Mouse (Mus musculus) CH12.LX (cell line): ENCODE data around the gene Rnft2.

Experiments
- CHD1 ChIP-seq: IDR thresholded peaks from 2 replicates; pipeline ENCODE4 v1.6.1; 2012; ENCODE audit warnings: low read depth, low read length, improper control_type of control experiment, inconsistent platforms
- CTCF ChIP-seq, 2 experiments: IDR thresholded peaks in 1 of 2; conservative IDR thresholded peaks in 1 of 2; 2 replicates each; pipeline ENCODE4 v1.5.1; 2011 to 2012; ENCODE audit warnings: low read depth in 2 of 2, low read length in 2 of 2, improper control_type of control experiment in 1 of 2, inconsistent platforms in 1 of 2, mild to moderate bottlenecking in 1 of 2, moderate library complexity in 1 of 2
- MAX ChIP-seq: IDR thresholded peaks from 2 replicates; pipeline ENCODE4 v1.6.1; 2011; ENCODE audit warnings: low read length, improper control_type of control experiment
- MEF2A ChIP-seq: IDR thresholded peaks from 2 replicates; pipeline ENCODE4 v1.6.1; 2014; ENCODE audit warnings: low read depth, mild to moderate bottlenecking, inconsistent platforms, low read length, improper control_type of control experiment, borderline replicate concordance
- MYC ChIP-seq: IDR thresholded peaks from 2 replicates; pipeline ENCODE4 v1.6.1; 2011; ENCODE audit warnings: low read depth, mild to moderate bottlenecking, improper control_type of control experiment, low read length
- POLR2A ChIP-seq: IDR thresholded peaks from 2 replicates; pipeline ENCODE4 v1.6.1; 2011; ENCODE audit warnings: low read depth, mild to moderate bottlenecking, improper control_type of control experiment, low read length
- SMC3 ChIP-seq: IDR thresholded peaks from 2 replicates; pipeline ENCODE4 v1.6.1; 2011; ENCODE audit warnings: low read depth, low read length, improper control_type of control experiment
- USF1 ChIP-seq: IDR thresholded peaks from 2 replicates; pipeline ENCODE4 v1.6.1; 2014; ENCODE audit warnings: low read depth, mild to moderate bottlenecking, inconsistent platforms, low read length, improper control_type of control experiment

DNA sequence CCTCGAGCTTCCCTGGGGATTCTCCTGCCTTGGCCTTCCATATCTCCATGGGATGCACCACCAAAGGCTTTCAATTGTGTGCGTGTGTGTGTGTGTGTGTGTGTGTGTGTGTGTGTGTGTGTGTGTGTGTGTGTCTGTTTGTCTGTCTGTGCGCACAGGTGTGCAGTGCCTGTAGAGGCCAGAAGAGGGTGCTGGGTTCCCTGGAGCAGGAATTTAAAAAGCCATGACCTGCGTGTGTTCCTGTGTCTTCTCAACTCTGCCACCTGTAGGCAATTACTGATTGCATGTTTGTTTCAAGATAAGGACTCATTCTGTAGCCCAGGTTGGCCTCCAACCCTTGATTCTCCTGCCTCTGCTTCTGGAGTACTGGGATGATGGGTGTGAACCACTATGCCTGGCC is 46.5 kb upstream of the Rnft2 start:
- TF ChIP-seq SMC3 (peak; percentile 39), CTCF (conservative IDR thresholded peaks at IDR 0.05 in 1 of 2, IDR thresholded peaks at IDR 0.05 in 1 of 2; ENCODE audit: low read depth in 2 of 2, low read length in 2 of 2) (peak in 1 of 2 experiments; percentile 60; a peak in 2 of 4 replicates), USF1 (no peak), MYC (no peak), CHD1 (no peak), POLR2A (no peak), MAX (no peak), MEF2A (no peak)
